Mouse (Mus musculus): ENCODE measurements around the gene Gm17651.

Gm17651 gene

GRCm38 (mm10) chr3:97674644-97675110, at the start of gene Gm17651:
Gene Gm17651, minus strand, starts transcription at chr3:97674694.
- DNase-seq: no peak

GRCm38 (mm10) chr3:97719116-97719515, 44.6 kb upstream of the Gm17651 start:
- no peak for DNase-seq

GRCm38 (mm10) chr3:97715922-97716321, 41.4 kb upstream of the Gm17651 start:
- DNase-seq: no peak

GRCm38 (mm10) chr3:97710881-97711280, 36.4 kb upstream of the Gm17651 start:
- DNase-seq: no peak

- DNase-seq: no peak
These were observed 35.6 kb upstream of the Gm17651 start for GRCm38 (mm10) chr3:97710134-97710533.

GRCm38 (mm10) chr3:97706561-97706960, 32.1 kb upstream of the Gm17651 start:
- DNase-seq: no peak

- no peak for DNase-seq
These were observed 31.0 kb upstream of the Gm17651 start for GRCm38 (mm10) chr3:97705508-97705907.

GRCm38 (mm10) chr3:97702448-97703080, 28.1 kb upstream of the Gm17651 start:
- DNase-seq: no peak

- no peak for DNase-seq
These were observed 26.7 kb upstream of the Gm17651 start for GRCm38 (mm10) chr3:97701198-97701597.

- no peak for DNase-seq
These were observed 24.6 kb upstream of the Gm17651 start for GRCm38 (mm10) chr3:97699061-97699460.

- DNase-seq: no peak
These were observed 22.8 kb upstream of the Gm17651 start for GRCm38 (mm10) chr3:97697291-97697690.

- no peak for DNase-seq
These were observed 22.4 kb upstream of the Gm17651 start for GRCm38 (mm10) chr3:97696866-97697265.

- no peak for DNase-seq
These were observed 19.3 kb upstream of the Gm17651 start for GRCm38 (mm10) chr3:97693806-97694205.

- no peak for DNase-seq
These were observed 17.0 kb upstream of the Gm17651 start for GRCm38 (mm10) chr3:97691443-97692017.

GRCm38 (mm10) chr3:97690590-97690989, 16.1 kb upstream of the Gm17651 start:
- no peak for DNase-seq

- no peak for DNase-seq
These were observed 14.8 kb upstream of the Gm17651 start for GRCm38 (mm10) chr3:97689289-97689688.

- DNase-seq: no peak
These were observed 12.1 kb upstream of the Gm17651 start for GRCm38 (mm10) chr3:97686372-97687117.

GRCm38 (mm10) chr3:97683560-97684195, 9.2 kb upstream of the Gm17651 start:
- DNase-seq: no peak

- DNase-seq: no peak
These were observed 8.1 kb upstream of the Gm17651 start for GRCm38 (mm10) chr3:97682576-97682975.

- DNase-seq: no peak
These were observed 7.6 kb upstream of the Gm17651 start for GRCm38 (mm10) chr3:97682159-97682502.

- peak; percentile 56 for DNase-seq
These were observed 7.0 kb upstream of the Gm17651 start for GRCm38 (mm10) chr3:97681321-97682158.

GRCm38 (mm10) chr3:97680631-97681320, 6.3 kb upstream of the Gm17651 start:
- DNase-seq: peak; percentile 71

Data from cerebellum, adult 9-11 months (tissue).